Mouse (Mus musculus) embryonic facial prominence, embryonic 15.5 days (tissue): ENCODE measurements around the gene Apoa2. TPM values are rescaled to one million over a fixed set of nuclear protein-coding genes. Genes with fewer than 3 reads are reported as not detected.

Experiments
- ATAC-seq: fragments of 200-750 bp; cut with Nextera tagmentation; 2 replicates; pipeline ENCODE4 v1.8.0; 2017; ENCODE audit warnings: low read depth, moderate TSS enrichment; ENCODE audit not compliant: insufficient number of reproducible peaks, low FRiP score, low TSS enrichment
- H3K27ac ChIP-seq: fragments of 300-500 bp; sonication (generic); replicated peaks from 2 replicates; pipeline ENCODE4 v1.5.1; 2015; ENCODE audit warnings: mild to moderate bottlenecking, inconsistent platforms
- H3K27me3 ChIP-seq: fragments of 300-500 bp; sonication (generic); 2 replicates; pipeline ENCODE4 v1.6.1; 2015; ENCODE audit warnings: inconsistent platforms
- H3K36me3 ChIP-seq: fragments of 300-500 bp; sonication (generic); 2 replicates; pipeline ENCODE4 v1.6.1; 2015; ENCODE audit warnings: mild to moderate bottlenecking, inconsistent platforms
- H3K4me1 ChIP-seq: fragments of 300-500 bp; sonication (generic); 2 replicates; pipeline ENCODE4 v1.6.1; 2015; ENCODE audit warnings: inconsistent platforms
- H3K4me2 ChIP-seq: fragments of 300-500 bp; sonication (generic); replicated peaks from 2 replicates; pipeline ENCODE4 v1.6.1; 2015; ENCODE audit warnings: mild to moderate bottlenecking, inconsistent platforms
- H3K4me3 ChIP-seq: fragments of 300-500 bp; sonication (generic); replicated peaks from 2 replicates; pipeline ENCODE4 v1.5.1; 2015; ENCODE audit warnings: mild to moderate bottlenecking, inconsistent platforms
- H3K9ac ChIP-seq: fragments of 300-500 bp; sonication (generic); 2 replicates; pipeline ENCODE4 v1.6.1; 2015; ENCODE audit warnings: inconsistent platforms
- H3K9me3 ChIP-seq: fragments of 300-500 bp; sonication (generic); replicated peaks from 2 replicates; pipeline ENCODE4 v1.6.1; 2016; ENCODE audit warnings: inconsistent platforms
- WGBS: fragments of 180-500 bp; shearing (Covaris S2); methylation state at CpG from one replicate; pipeline ENCODE4 v1.1.7; 2015; 5-methylcytosine and 5-hydroxymethylcytosine counted together
- polyA plus RNA-seq: library from polyadenylated mRNA; unstranded; fragments of >200 nt; fragmentation: Nextera tagmentation; extraction: Ambion mirVana; gene quantifications from 2 replicates; pipeline ENCODE4 v1.2.1, GENCODE M21; 2015

Gene Apoa2
- polyA plus RNA-seq, 1 experiment from 2014 or later = 1.9 TPM

DNA sequence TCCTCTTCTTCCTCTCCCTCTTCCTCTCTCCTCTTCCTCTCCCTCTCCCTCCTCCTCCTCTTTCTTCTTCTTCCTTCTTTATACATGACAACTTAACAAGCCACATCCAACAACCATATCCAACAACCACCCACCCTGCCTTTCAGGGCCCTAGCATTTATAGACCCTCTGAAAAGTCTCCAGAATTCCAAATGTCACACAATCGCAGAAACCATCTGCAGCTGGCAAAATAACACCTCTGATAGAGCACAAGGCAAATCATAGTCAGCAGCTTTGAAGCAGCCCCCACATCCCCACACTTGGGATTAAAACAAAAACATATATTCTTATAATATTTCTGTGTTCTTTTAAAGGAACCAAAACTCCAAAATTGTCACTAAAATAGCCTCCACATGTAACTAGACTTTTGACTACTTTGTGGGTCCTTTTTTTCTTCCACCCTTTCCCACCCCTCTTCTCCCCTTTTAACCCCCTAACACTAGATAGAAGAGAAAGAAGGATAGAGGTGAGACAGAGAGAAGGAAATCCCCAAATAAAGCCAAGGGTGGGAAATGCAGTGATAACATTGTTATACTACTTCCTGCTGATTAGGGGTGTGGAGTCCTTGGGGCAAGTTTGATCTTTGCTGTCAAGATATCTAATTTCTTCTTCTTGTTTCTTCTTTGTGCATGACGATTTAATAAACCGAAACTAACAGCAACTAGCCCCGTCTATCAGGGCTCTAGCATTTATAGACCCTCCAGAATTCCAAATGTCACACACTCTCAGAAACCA, 41.3 kb downstream of the Apoa2 start:
- Histone ChIP-seq H3K4me3 (no peak overlapping the region), H3K27me3 (no peaks in the 10 kb centered on the region), H3K9me3 (no peaks in the 10 kb centered on the region), H3K27ac (no peak overlapping the region), H3K4me1 (peaks cover 28% of the 10 kb centered on the region), H3K9ac (no peak overlapping the region), H3K36me3 (no peaks in the 10 kb centered on the region), H3K4me2 (no peak overlapping the region)
- 31% methylated on average over 4 of the region's 4 CpGs for WGBS
- no peak for ATAC-seq

DNA sequence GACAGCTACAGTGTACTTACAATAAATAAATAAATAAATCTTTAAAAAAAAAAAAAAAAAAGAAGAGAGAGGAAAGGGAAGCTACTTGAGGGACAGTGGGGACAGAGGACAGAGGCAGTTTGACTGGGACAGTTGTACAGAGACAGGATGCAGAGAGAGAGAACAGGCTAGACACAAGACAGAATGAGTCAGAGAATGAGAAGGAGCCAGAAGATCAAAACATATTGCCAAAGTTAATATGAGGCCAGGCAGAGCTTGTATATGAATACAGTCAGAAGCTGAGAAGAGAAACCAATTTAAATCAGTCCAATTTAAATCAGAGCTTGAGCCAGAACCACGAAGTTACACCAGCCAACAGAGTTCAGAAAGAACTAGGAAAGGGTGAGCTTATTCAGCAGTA, 43.5 kb downstream of the Apoa2 start:
- no peak overlapping the region for H3K4me3 ChIP-seq
- no peak overlapping the region for H3K9ac ChIP-seq
- H3K36me3 ChIP-seq = peaks cover 9% of the 10 kb centered on the region
- no peaks in the 10 kb centered on the region for H3K9me3 ChIP-seq
- H3K4me2 ChIP-seq = no peak overlapping the region
- 55% methylated on average over 1 of the region's 1 CpGs for WGBS
- H3K4me1 ChIP-seq = peaks cover 26% of the 10 kb centered on the region
- no peaks in the 10 kb centered on the region for H3K27me3 ChIP-seq
- no peak for ATAC-seq
- H3K27ac ChIP-seq = no peak overlapping the region

DNA sequence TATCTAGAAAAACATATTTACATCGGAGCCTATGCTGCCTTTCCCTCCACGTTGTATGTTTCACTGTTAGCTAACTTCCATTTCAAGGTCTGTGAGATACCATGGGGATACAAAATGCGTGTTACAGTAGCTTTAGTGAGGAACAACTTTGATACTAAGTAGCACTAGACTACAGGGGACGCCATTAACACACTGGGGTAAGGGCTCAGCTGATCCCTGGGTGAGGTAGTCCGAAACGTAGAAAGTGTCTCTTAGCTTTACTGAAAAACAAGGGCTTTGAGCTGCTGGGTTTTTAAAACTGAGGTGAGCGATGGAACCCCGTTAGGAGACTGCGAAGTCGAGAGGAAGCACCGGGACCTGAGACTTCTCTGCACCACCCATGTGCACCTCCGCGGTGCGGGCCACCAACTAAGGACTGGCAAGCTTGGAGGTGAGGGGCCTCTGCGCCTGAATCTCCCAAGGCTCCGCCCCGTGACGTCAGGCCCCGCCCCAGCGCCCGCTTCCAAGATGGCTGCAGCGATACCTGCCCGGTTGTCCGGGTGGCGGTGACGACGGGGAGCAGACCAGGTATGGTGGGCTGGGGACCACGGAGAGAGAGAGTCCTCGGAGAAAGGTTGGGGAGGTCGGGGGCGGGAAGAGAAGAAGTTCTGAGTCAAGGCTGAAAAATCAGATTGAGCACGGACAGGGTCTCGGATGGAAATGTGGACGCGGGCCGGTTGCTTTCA, 45.2 kb downstream of the Apoa2 start, which contains the start of gene B4galt3:
TSS of gene B4galt3 (plus strand) at position 481 of the 725 bp plus-strand sequence.
- Histone ChIP-seq H3K36me3 (peaks cover 25% of the 10 kb centered on the region), H3K9ac (peak within 1 kb of the TSS; percentile 65), H3K4me2 (peak within 1 kb of the TSS; percentile 94), H3K27ac (peak within 1 kb of the TSS; percentile 79), H3K4me3 (peak within 1 kb of the TSS; percentile 83), H3K27me3 (no peaks in the 10 kb centered on the region), H3K4me1 (peaks cover 22% of the 10 kb centered on the region), H3K9me3 (no peaks in the 10 kb centered on the region)
- ATAC-seq = peak; percentile 91
- WGBS = 2% methylated on average over 36 of the region's 36 CpGs

DNA sequence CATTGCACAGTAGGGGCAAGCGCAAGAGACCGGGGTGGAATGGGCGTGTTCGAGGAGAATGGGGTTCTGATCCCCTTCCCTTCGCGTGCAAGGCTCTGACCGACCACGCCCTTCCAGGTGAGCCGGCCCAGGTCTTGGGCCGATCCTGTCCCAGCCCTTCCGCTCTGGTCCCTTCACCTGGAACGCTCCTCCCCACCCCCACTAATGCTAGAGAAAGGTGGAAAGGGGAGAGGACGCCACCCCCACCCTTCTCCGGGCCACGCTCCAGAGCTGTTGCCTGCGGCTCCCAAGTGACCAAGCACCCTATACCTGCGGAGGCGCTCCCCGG, 45.7 kb downstream of the Apoa2 start:
- peak overlapping the region; percentile 83 for H3K4me3 ChIP-seq
- ATAC-seq = peak; percentile 73
- under 1% methylated on average over 19 of the region's 19 CpGs for WGBS
- H3K4me1 ChIP-seq = peaks cover 22% of the 10 kb centered on the region
- H3K27ac ChIP-seq = peak overlapping the region; percentile 79
- no peaks in the 10 kb centered on the region for H3K27me3 ChIP-seq
- peak overlapping the region; percentile 94 for H3K4me2 ChIP-seq
- H3K9ac ChIP-seq = peak overlapping the region; percentile 65
- H3K9me3 ChIP-seq = no peaks in the 10 kb centered on the region
- H3K36me3 ChIP-seq = peaks cover 31% of the 10 kb centered on the region

DNA sequence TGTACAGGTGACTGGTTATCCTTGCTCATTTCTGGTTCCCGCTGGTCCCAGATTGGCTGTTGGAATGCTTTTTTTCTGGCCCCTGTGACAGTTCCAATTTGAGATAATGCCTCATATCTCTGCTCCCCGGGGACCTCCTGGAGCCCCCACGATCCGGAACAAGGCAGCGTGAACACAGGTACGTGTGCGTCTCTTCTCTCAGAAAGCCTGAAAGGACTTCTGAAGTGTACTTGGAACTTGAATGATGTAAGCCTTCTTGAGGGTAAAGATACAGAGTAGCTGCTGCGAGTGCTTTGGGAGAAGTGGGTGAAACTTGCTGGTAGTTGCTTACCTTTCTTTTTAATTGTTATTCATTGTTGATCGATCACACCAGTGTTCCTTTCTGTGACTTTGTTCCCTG, 46.3 kb downstream of the Apoa2 start:
- no peaks in the 10 kb centered on the region for H3K9me3 ChIP-seq
- H3K4me1 ChIP-seq = peaks cover 22% of the 10 kb centered on the region
- 0 out of 2 replicates have a peak overlapping the region, but pooled peaks have one; percentile 79 for H3K27ac ChIP-seq
- peak overlapping the region; percentile 83 for H3K4me3 ChIP-seq
- H3K36me3 ChIP-seq = peaks cover 37% of the 10 kb centered on the region
- H3K9ac ChIP-seq = peak overlapping the region; percentile 65
- peak overlapping the region; percentile 94 for H3K4me2 ChIP-seq
- no peaks in the 10 kb centered on the region for H3K27me3 ChIP-seq
- WGBS = 39% methylated on average over 9 of the region's 9 CpGs
- ATAC-seq = no peak

DNA sequence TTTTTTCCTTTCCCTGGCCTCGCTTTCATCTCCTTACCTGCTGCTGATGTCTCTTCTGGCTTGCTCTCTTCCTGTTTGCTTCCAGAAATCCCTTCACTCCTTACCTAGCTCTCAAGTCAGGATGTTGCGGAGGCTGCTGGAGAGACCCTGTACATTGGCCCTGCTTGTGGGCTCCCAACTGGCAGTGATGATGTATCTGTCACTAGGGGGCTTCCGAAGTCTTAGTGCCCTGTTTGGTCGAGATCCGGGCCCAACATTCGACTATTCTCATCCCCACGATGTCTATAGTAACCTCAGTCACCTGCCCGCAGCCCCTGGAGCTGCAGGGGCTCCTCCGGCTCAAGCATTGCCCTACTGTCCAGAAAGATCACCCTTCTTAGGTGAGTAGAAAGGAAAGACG, 46.8 kb downstream of the Apoa2 start:
- H3K27ac ChIP-seq = no peak overlapping the region
- ATAC-seq = no peak
- no peak overlapping the region for H3K9ac ChIP-seq
- 62% methylated on average over 10 of the region's 10 CpGs for WGBS
- peak overlapping the region; percentile 94 for H3K4me2 ChIP-seq
- peaks cover 42% of the 10 kb centered on the region for H3K36me3 ChIP-seq
- peaks cover 22% of the 10 kb centered on the region for H3K4me1 ChIP-seq
- H3K27me3 ChIP-seq = no peaks in the 10 kb centered on the region
- H3K9me3 ChIP-seq = no peaks in the 10 kb centered on the region
- peak overlapping the region; percentile 83; the same call in 1 of the 2 replicates for H3K4me3 ChIP-seq

DNA sequence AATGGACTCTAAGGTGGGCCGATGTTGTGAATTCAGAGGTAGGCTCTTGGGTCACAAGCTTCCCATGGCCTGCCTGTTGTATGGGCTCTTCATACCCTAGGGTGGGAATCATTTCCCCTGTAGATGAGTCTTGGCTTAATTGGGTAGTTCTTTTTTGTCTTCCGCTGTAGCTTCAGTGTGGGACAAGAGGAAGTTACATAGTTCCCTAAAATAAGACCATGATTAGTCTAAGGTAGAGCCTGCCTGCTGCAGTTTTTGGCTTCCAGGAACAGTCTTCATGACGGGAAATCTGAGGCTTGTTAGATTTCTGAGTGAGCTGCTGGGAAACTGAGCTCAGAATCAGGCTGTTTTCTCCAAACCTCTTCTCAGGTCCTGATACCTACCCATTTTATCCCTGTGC, 47.2 kb downstream of the Apoa2 start:
- Histone ChIP-seq H3K36me3 (peaks cover 46% of the 10 kb centered on the region), H3K4me3 (peak overlapping the region; percentile 9; the same call in 1 of the 2 replicates), H3K4me2 (peak overlapping the region; percentile 94; the same call in 1 of the 2 replicates), H3K9me3 (no peaks in the 10 kb centered on the region), H3K4me1 (peaks cover 22% of the 10 kb centered on the region), H3K9ac (no peak overlapping the region), H3K27me3 (no peaks in the 10 kb centered on the region), H3K27ac (no peak overlapping the region)
- ATAC-seq = no peak
- 86% methylated on average over 3 of the region's 3 CpGs for WGBS

DNA sequence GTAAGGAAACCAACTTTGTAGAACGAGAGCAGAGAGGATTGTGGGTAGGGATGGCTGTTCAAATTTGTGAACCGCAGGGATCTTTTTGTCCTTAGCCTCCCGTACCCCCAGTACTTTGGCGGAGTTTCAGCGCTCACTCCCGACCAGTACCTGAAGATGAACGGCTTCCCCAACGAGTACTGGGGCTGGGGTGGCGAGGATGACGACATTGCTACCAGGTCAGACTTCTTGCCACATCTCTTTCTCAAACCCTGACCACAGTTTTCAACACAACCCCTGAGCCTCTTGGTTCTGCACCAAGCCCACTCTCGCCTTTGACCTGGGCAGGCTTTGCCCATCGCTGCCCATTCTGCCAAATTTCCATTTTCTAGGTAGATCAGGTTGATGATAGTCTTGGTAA, 49.3 kb downstream of the Apoa2 start:
- Histone ChIP-seq H3K4me2 (no peak overlapping the region), H3K4me3 (no peak overlapping the region), H3K4me1 (peaks cover 22% of the 10 kb centered on the region), H3K36me3 (peaks cover 63% of the 10 kb centered on the region), H3K9ac (no peak overlapping the region), H3K27ac (no peak overlapping the region), H3K9me3 (no peaks in the 10 kb centered on the region), H3K27me3 (no peaks in the 10 kb centered on the region)
- no peak for ATAC-seq
- WGBS = 93% methylated on average over 12 of the region's 12 CpGs

DNA sequence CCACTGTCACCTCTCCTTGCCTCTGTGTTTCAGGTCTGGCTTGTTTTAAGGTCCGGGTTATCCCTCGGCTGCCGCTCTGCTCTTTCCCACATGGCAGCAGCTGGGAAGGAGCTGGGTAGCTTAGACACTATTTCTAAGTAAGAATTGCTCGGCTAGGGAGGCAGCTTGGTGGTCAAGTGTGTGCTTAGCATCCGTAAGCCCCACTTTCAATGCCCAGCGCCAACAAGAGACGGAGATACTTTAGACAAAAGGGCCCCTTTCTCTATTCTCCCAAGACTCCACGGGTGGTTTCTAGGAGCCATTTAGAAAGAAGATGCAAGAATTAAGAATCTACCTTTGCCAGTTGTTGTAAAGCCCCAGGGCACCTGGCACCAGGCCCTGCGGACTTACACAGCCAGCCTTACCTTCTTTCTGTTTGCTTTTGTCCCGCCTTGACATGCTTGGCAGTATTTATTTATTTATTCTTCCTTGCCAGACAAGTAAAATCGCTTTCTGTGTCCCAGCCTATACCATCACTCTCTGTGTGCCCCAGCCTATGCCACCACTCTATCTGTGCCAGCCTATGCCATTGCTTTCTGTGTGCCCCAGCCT, 50.4 kb downstream of the Apoa2 start:
- Histone ChIP-seq H3K36me3 (peaks cover 63% of the 10 kb centered on the region), H3K27ac (no peak overlapping the region; the same call in 1 of the 2 replicates), H3K9ac (no peak overlapping the region), H3K4me3 (no peak overlapping the region), H3K4me2 (no peak overlapping the region), H3K27me3 (no peaks in the 10 kb centered on the region), H3K4me1 (peaks cover 26% of the 10 kb centered on the region), H3K9me3 (no peaks in the 10 kb centered on the region)
- 76% methylated on average over 11 of the region's 11 CpGs for WGBS
- no peak for ATAC-seq
